Mouse (Mus musculus) olfactory bulb, adult 2 months (tissue): ENCODE results near the gene Gm42791. TPM values are rescaled to one million over a fixed set of nuclear protein-coding genes. Genes with fewer than 3 reads are reported as not detected.

Experiments used
- H3K27ac ChIP-seq: fragments of 200-500 bp; 2 replicates; pipeline ENCODE4 v1.5.1; 2012; ENCODE audit warnings: low read depth, low read length; ENCODE audit not compliant: insufficient read depth
- H3K4me1 ChIP-seq: fragments of 200-500 bp; 2 replicates; pipeline ENCODE4 v1.6.1; 2012; ENCODE audit warnings: low read length; ENCODE audit not compliant: control insufficient read depth, insufficient read depth
- H3K4me3 ChIP-seq: fragments of 200-500 bp; 2 replicates; pipeline ENCODE4 v1.5.1; 2012; ENCODE audit warnings: mild to moderate bottlenecking, low read depth, low read length, moderate library complexity; ENCODE audit not compliant: insufficient read depth
- CTCF ChIP-seq: fragments of 200-500 bp; IDR thresholded peaks from 2 replicates; pipeline ENCODE4 v1.5.1; 2012; ENCODE audit warnings: low read depth, mild to moderate bottlenecking, low read length, moderate library complexity; ENCODE audit not compliant: insufficient read depth
- POLR2A ChIP-seq: fragments of 200-500 bp; IDR thresholded peaks from 2 replicates; pipeline ENCODE4 v1.6.1; 2012; ENCODE audit warnings: mild to moderate bottlenecking, low read depth, low read length, moderate library complexity; ENCODE audit not compliant: insufficient read depth
- WGBS: fragments of 180-500 bp; shearing (Covaris S2); methylation state at CpG from one replicate; pipeline ENCODE4 v1.1.7; 2018; 5-methylcytosine and 5-hydroxymethylcytosine counted together
- polyA plus RNA-seq: library from polyadenylated mRNA; stranded (reverse); fragments of >200 nt; gene quantifications from 2 replicates; pipeline ENCODE4 v1.2.4, GENCODE M21; 2012; ENCODE audit warnings: low replicate concordance; ENCODE audit not compliant: missing spikeins, insufficient read depth, insufficient read length

The Gm42791 gene
- polyA plus RNA-seq, 1 experiment, result not detected

- H3K4me3 ChIP-seq, result no peak overlapping the region
- 90% methylated on average over 5 of the region's 5 CpGs for WGBS
- H3K27ac ChIP-seq, result no peak overlapping the region
- TF ChIP-seq CTCF (no peak), POLR2A (no peak)
- peaks cover 14% of the 10 kb centered on the region for H3K4me1 ChIP-seq
Measured at GRCm38 (mm10) chr5:149028394-149028793, 33.4 kb upstream of the Gm42791 start.

- 83% methylated on average over 8 of the region's 8 CpGs for WGBS
- no peak overlapping the region for H3K4me3 ChIP-seq
- TF ChIP-seq POLR2A, result no peak
- no peak for TF ChIP-seq CTCF
Measured at GRCm38 (mm10) chr5:149027389-149027788, 32.4 kb upstream of the Gm42791 start.

GRCm38 (mm10) chr5:149021120-149021519 is 26.2 kb upstream of the Gm42791 start:
- Histone ChIP-seq H3K4me1 (peaks cover 8% of the 10 kb centered on the region), H3K4me3 (no peak overlapping the region), H3K27ac (no peak overlapping the region)
- TF ChIP-seq POLR2A (no peak), CTCF (no peak)
- 77% methylated on average over 7 of the region's 7 CpGs for WGBS

More at GRCm38 (mm10) chr5:149027389-149027788, 32.4 kb upstream of the Gm42791 start:
- no peak overlapping the region for H3K27ac ChIP-seq
- H3K4me1 ChIP-seq, result peaks cover 14% of the 10 kb centered on the region

- Histone ChIP-seq H3K27ac (no peak overlapping the region), H3K4me1 (peaks cover 8% of the 10 kb centered on the region), H3K4me3 (no peak overlapping the region)
- WGBS, result 67% methylated on average over 16 of the region's 16 CpGs
- TF ChIP-seq CTCF, result no peak
- TF ChIP-seq POLR2A, result no peak
Measured at GRCm38 (mm10) chr5:149020681-149021062, 25.7 kb upstream of the Gm42791 start.

GRCm38 (mm10) chr5:149020059-149020680 is 25.2 kb upstream of the Gm42791 start:
- Histone ChIP-seq H3K4me3 (no peak overlapping the region), H3K27ac (no peak overlapping the region), H3K4me1 (peaks cover 8% of the 10 kb centered on the region)
- TF ChIP-seq POLR2A (no peak), CTCF (no peak)
- WGBS, result 48% methylated on average over 18 of the region's 18 CpGs

GRCm38 (mm10) chr5:149017666-149018415 is 22.9 kb upstream of the Gm42791 start:
- no peak overlapping the region for H3K4me3 ChIP-seq
- H3K27ac ChIP-seq, result no peak overlapping the region
- H3K4me1 ChIP-seq, result peaks cover 17% of the 10 kb centered on the region
- TF ChIP-seq POLR2A, result no peak
- no peak for TF ChIP-seq CTCF
- WGBS, result 78% methylated on average over 3 of the region's 3 CpGs

GRCm38 (mm10) chr5:149017181-149017580 is 22.2 kb upstream of the Gm42791 start:
- no peak overlapping the region for H3K27ac ChIP-seq
- 82% methylated on average over 3 of the region's 3 CpGs for WGBS
- peaks cover 17% of the 10 kb centered on the region for H3K4me1 ChIP-seq
- H3K4me3 ChIP-seq, result no peak overlapping the region
- TF ChIP-seq POLR2A, result no peak
- no peak for TF ChIP-seq CTCF

- Histone ChIP-seq H3K27ac (no peak overlapping the region), H3K4me3 (no peak overlapping the region), H3K4me1 (peaks cover 17% of the 10 kb centered on the region)
- TF ChIP-seq POLR2A, result no peak
- TF ChIP-seq CTCF, result no peak
- WGBS, result 68% methylated on average over 5 of the region's 5 CpGs
Measured at GRCm38 (mm10) chr5:149016261-149016660, 21.3 kb upstream of the Gm42791 start.

GRCm38 (mm10) chr5:149015335-149016201 is 20.6 kb upstream of the Gm42791 start:
- Histone ChIP-seq H3K4me3 (peak overlapping the region; percentile 64), H3K4me1 (peaks cover 14% of the 10 kb centered on the region), H3K27ac (0 out of 2 replicates have a peak overlapping the region, but pooled peaks have one; percentile 38)
- 3% methylated on average over 37 of the region's 37 CpGs for WGBS
- TF ChIP-seq POLR2A (no peak), CTCF (no peak)
